Mouse (Mus musculus): ENCODE measurements around the gene Ormdl1. TPM values are rescaled to one million over a fixed set of nuclear protein-coding genes. Genes with fewer than 3 reads are reported as not detected.

Ormdl1 gene
- polyA plus RNA-seq (2021; fragmentation: Nextera tagmentation) = 12.3 and 14.2 TPM in 2 replicates
- long read RNA-seq, experiment 1, transcript Ormdl1-201 (4 exons, 1,910 nt) = major isoform, 27 of 28 reads
- long read RNA-seq, experiment 1, partial matches to known transcripts = 0 of 28 reads
- long read RNA-seq, experiment 1, other reads (novel, unspliced or antisense) = 1 of 28 reads
- long read RNA-seq, experiment 2, transcript Ormdl1-201 (4 exons, 1,910 nt) = major isoform, 69 of 71 reads
- long read RNA-seq, experiment 2, partial matches to known transcripts = 1 of 71 reads
- long read RNA-seq, experiment 2, other reads (novel, unspliced or antisense) = 1 of 71 reads

DNA sequence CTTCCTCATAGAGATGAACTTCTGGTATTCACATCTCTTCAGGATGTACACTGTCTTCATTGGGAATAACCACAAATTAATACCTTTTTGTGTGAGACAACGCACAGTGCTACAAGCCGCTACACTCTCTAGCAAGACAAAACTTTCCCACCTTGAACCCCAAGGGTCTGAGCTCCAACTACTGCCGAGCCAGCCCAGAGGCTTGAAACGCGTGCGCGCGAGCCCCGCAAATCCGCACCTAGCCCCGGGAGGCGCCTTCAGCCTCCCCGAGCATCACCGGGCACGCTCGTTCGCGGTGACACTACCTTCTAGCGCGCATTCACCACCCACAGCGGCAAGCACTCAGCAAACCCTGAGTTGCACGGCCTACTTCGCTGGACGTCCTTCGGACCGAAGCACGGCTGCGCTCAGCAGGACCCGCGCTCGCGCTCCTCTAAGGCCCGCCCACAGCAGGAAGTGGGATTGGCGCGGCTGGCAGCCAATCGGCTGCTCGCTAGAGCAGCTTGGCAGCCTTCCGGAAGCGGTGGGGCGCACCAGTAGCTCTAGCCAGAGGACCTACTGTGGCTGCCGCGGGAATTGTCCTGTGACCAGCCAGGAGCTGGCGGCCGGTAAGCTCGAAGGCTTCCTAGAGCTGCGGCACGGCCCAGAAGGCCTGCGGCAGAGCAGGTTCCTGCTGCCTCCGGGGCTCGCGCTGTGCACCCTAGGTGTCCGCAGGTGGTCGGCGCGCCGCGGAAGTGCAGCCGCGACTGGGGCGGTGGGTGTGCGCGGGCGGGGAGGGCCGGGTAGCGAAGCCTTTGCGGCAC is at the start of gene Ormdl1, which contains the start of the genes Pms1 and Gm28778:
TSS of gene Ormdl1 (plus strand) at position 515 of the 803 bp plus-strand sequence.
TSS of gene Pms1 (minus strand) at position 438 of the 803 bp plus-strand sequence.
TSS of gene Gm28778 (plus strand) at position 531 of the 803 bp plus-strand sequence.

DNA sequence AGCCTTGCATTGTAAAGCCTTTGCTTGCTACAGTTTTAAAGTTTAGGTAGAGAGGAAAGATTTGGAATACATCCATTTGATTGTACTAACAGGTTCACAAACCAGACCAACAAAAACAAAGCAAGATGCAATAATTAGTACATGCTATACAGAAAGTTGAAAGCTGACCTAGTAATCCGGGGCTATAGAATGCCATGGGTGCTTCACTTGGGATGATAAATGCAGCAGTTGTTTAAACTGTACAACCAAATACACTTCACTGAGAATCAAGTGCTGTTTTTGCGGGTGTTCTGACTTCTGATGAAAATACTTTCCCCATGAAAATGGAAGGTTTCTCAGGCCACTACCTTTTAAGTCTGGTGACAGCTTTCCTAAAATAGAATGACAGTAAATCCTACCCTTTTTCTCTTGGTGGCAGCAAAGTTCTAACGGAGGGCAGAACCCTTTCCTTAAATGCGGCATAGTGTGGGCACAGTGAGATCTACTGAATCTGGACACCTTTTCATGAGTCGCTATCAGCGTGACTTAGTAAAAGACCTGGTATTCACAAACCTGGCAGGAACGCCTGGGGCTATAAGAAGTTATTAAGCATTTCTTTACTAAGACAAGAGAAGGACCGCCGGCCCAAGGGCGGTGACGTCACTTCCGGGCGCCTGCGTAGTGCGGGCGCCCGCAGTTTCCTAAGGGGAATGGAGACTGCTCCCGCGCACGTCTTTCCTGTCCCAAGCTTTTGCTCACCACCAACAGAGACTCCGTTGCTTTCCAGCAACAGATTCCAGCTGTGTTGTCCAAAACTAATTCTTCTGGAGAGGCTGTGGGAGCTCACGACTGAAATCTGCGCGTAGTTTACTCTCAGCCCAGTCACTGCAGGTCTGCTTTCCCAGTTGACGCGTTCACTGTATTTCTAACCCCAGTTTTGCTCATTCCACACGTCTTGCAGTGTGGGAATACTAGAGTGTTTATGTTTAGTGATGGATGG is 16.4 kb downstream of the Ormdl1 start, which contains the start of gene Osgepl1:
TSS of gene Osgepl1 (plus strand) at position 636 of the 979 bp plus-strand sequence.

DNA sequence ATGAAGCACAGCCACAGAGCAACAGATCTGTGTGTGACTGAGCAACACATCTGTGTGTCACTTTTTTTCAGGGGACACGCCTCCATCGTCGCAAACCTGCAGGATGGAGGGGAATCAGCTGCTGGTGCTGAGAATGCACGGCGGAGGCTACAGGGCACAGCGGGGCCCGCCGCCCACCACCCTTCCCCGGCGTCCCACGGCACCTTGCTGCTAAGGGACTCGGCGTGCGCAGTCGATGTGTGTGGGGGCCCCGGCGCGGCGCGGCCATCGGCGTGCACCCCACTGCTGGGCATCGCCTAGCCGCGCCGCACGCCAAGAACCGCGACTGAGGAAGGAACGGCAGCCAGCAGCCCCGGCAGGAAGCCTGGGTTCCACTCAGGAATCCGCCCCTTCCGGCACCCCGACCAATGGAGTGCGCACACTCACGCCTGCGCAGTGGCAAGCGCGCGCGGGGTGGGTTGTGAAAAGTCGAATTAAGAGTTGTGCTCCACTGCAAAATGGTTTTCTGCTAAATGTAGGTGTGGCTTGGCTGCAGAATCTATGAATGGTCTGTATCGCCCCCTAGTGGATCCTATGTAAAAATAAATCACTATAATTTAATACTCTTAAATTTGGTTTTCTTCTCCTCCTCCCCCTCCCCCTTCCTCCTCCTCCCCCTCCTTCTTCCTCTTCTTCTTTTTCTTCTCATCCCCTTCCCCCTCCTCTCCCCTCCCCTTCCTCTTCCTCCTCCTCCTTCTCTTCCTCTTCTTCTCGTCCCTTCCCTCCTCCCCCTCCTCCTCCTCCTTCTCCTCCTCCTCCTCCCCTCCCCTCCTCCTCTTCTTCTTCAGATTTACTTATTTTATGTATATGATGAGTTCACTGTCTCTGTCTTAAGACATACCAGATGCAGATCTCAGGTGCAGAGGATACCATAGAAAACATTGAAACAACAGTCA is 55.7 kb downstream of the Ormdl1 start, which contains the start of the genes Asdurf, Gm28551 and Asnsd1:
TSS of gene Asdurf (minus strand) at position 293 of the 935 bp plus-strand sequence.
TSS of gene Gm28551 (minus strand) at position 341 of the 935 bp plus-strand sequence.
TSS of gene Asnsd1 (minus strand) at position 426 of the 935 bp plus-strand sequence.

Other genes with a start within 250 kb of the Ormdl1 start
- gene Mstn, start 235.5 kb upstream of the Ormdl1 start, polyA plus RNA-seq (2021; fragmentation: Nextera tagmentation) = 0.23 and 0.24 TPM in 2 replicates
- gene 1700019A02Rik, start 109.5 kb upstream of the Ormdl1 start, polyA plus RNA-seq (2021; fragmentation: Nextera tagmentation) = not detected in 2 replicates
- gene Pms1, start 77 bp upstream of the Ormdl1 start, polyA plus RNA-seq (2021; fragmentation: Nextera tagmentation) = 5.7 and 7.6 TPM in 2 replicates
- 0.30 and 0.39 TPM in 2 replicates for gene Gm28778, start within 50 bp of the Ormdl1 start, polyA plus RNA-seq (2021; fragmentation: Nextera tagmentation)
- gene Osgepl1, start 16.5 kb downstream of the Ormdl1 start, polyA plus RNA-seq (2021; fragmentation: Nextera tagmentation) = 15.3 and 17.0 TPM in 2 replicates
- gene Asdurf, start 55.5 kb downstream of the Ormdl1 start, polyA plus RNA-seq (2021; fragmentation: Nextera tagmentation) = 1.9 TPM in 1 of 2 replicates, not detected in the other
- gene Gm28551, start 55.6 kb downstream of the Ormdl1 start, polyA plus RNA-seq (2021; fragmentation: Nextera tagmentation) = 0.20 and 0.41 TPM in 2 replicates
- gene Asnsd1, start 55.7 kb downstream of the Ormdl1 start, polyA plus RNA-seq (2021; fragmentation: Nextera tagmentation) = 22.3 and 22.5 TPM in 2 replicates